Mouse (Mus musculus): Measurements from ENCODE around the gene Olfr1318.

Olfr1318 gene

GRCm38 (mm10) chr2:112153898-112154297, at the start of gene Olfr1318:
TSS of gene Olfr1318 (plus strand) at chr2:112154198.
- CTCF ChIA-PET: no interaction called here
- POLR2A ChIA-PET: no interaction called here

DNA sequence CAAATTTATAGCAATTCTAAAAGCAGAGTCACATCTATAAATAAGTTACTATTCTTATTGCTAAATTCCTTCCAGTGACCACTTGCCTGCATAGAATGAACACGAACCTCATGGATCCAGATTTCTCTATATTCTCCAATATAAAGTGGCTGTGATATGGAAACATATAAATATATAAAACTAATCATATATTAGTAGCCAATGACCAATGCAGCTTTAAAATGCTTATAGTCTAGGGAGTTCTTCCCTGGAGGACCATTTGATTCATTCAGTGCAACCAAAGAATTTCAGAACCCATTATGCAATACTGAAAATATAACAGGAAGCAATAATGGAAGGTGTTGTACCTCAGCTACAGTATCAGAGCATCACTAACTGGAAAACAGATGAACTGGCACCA, 38.7 kb upstream of the Olfr1318 start, which contains the start of gene Olfr1315-ps1:
TSS of gene Olfr1315-ps1 (minus strand) at position 101 of the 400 bp plus-strand sequence.
- POLR2A ChIA-PET: no interaction called here

DNA sequence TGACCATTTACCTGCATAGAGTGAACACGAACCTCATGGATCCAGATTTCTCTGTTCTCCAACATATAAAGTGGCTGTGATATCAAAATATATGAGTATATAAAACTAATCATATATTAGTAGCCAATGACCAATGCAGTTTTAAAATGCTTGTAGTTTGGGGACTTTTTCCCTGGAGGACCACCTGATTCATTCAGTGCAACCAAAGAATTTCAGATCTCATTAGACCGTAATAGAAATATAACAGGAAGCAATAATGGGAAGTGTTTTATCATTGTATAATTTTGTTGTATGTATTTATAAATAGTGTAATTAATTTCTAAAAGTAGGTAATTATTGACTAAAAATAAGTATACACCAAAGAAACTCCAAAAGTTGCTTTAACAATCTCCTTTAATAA, 19.1 kb upstream of the Olfr1318 start, which contains the start of gene Olfr1316:
TSS of gene Olfr1316 (minus strand) at position 101 of the 400 bp plus-strand sequence.
- POLR2A ChIA-PET: no interaction called here

More for the DNA sequence above, 38.7 kb upstream of the Olfr1318 start, which contains the start of gene Olfr1315-ps1:
- CTCF ChIA-PET: no interaction called here

GRCm38 (mm10) chr2:112140029-112140428, 14.0 kb upstream of the Olfr1318 start, which contains the start of gene Olfr1317:
TSS of gene Olfr1317 (plus strand) at chr2:112140329.
- ChIA-PET POLR2A (no interaction called here), CTCF (no interaction called here)

More for the DNA sequence above, 19.1 kb upstream of the Olfr1318 start, which contains the start of gene Olfr1316:
- CTCF ChIA-PET: no interaction called here

- POLR2A ChIA-PET: interaction anchor here in 2 of 4 experiments (0.8 to 1.0 kb wide), 2 partner anchors 28 to 66 kb away, joined by 3 to 4 read pairs; no protein-coding TSS in a partner anchor
- CTCF ChIA-PET: interaction anchor here (0.5 to 1.6 kb wide), 8 partner anchors 13 to 1709 kb away, joined by 3 to 12 read pairs (median 4); no protein-coding TSS in a partner anchor
These were observed 42.9 kb downstream of the Olfr1318 start for GRCm38 (mm10) chr2:112196859-112197258.

- ChIA-PET CTCF (no interaction called here), POLR2A (no interaction called here)
These were observed 49.1 kb downstream of the Olfr1318 start for GRCm38 (mm10) chr2:112203056-112203455.
